Mouse (Mus musculus) embryonic facial prominence, embryonic 15.5 days (tissue): Measurements from ENCODE around the gene Ntm. TPM values are rescaled to one million over a fixed set of nuclear protein-coding genes. Genes with fewer than 3 reads are reported as not detected.

Experiments
- ATAC-seq: fragments of 200-750 bp; cut with Nextera tagmentation; 2 replicates; pipeline ENCODE4 v1.8.0; 2017; ENCODE audit warnings: low read depth, moderate TSS enrichment; ENCODE audit not compliant: insufficient number of reproducible peaks, low FRiP score, low TSS enrichment
- H3K27ac ChIP-seq: fragments of 300-500 bp; sonication (generic); replicated peaks from 2 replicates; pipeline ENCODE4 v1.5.1; 2015; ENCODE audit warnings: mild to moderate bottlenecking, inconsistent platforms
- H3K27me3 ChIP-seq: fragments of 300-500 bp; sonication (generic); 2 replicates; pipeline ENCODE4 v1.6.1; 2015; ENCODE audit warnings: inconsistent platforms
- H3K36me3 ChIP-seq: fragments of 300-500 bp; sonication (generic); 2 replicates; pipeline ENCODE4 v1.6.1; 2015; ENCODE audit warnings: mild to moderate bottlenecking, inconsistent platforms
- H3K4me1 ChIP-seq: fragments of 300-500 bp; sonication (generic); 2 replicates; pipeline ENCODE4 v1.6.1; 2015; ENCODE audit warnings: inconsistent platforms
- H3K4me2 ChIP-seq: fragments of 300-500 bp; sonication (generic); replicated peaks from 2 replicates; pipeline ENCODE4 v1.6.1; 2015; ENCODE audit warnings: mild to moderate bottlenecking, inconsistent platforms
- H3K4me3 ChIP-seq: fragments of 300-500 bp; sonication (generic); replicated peaks from 2 replicates; pipeline ENCODE4 v1.5.1; 2015; ENCODE audit warnings: mild to moderate bottlenecking, inconsistent platforms
- H3K9ac ChIP-seq: fragments of 300-500 bp; sonication (generic); 2 replicates; pipeline ENCODE4 v1.6.1; 2015; ENCODE audit warnings: inconsistent platforms
- H3K9me3 ChIP-seq: fragments of 300-500 bp; sonication (generic); replicated peaks from 2 replicates; pipeline ENCODE4 v1.6.1; 2016; ENCODE audit warnings: inconsistent platforms
- WGBS: fragments of 180-500 bp; shearing (Covaris S2); methylation state at CpG from one replicate; pipeline ENCODE4 v1.1.7; 2015; 5-methylcytosine and 5-hydroxymethylcytosine counted together
- polyA plus RNA-seq: library from polyadenylated mRNA; unstranded; fragments of >200 nt; fragmentation: Nextera tagmentation; extraction: Ambion mirVana; gene quantifications from 2 replicates; pipeline ENCODE4 v1.2.1, GENCODE M21; 2015

Gene Ntm
- polyA plus RNA-seq, 1 experiment from 2014 or later, result 23.8 TPM

- no peak overlapping the region for H3K9ac ChIP-seq
- no peak for ATAC-seq
- peak overlapping the region; percentile 29 for H3K4me2 ChIP-seq
- H3K36me3 ChIP-seq, result no peaks in the 10 kb centered on the region
- peak overlapping the region; percentile 24 for H3K4me3 ChIP-seq
- H3K27ac ChIP-seq, result 0 out of 2 replicates have a peak overlapping the region, but pooled peaks have one; percentile 17
- no peaks in the 10 kb centered on the region for H3K9me3 ChIP-seq
- peaks cover 10% of the 10 kb centered on the region; the same call in 1 of the 2 replicates for H3K4me1 ChIP-seq
- H3K27me3 ChIP-seq, result no peaks in the 10 kb centered on the region
- WGBS, result 16% methylated on average over 20 of the region's 20 CpGs
These were observed 19.5 kb downstream of the Ntm start for GRCm38 (mm10) chr9:29943209-29944070.

- H3K4me1 ChIP-seq, result peaks cover 10% of the 10 kb centered on the region; the same call in 1 of the 2 replicates
- H3K9me3 ChIP-seq, result no peaks in the 10 kb centered on the region
- H3K4me3 ChIP-seq, result no peak overlapping the region
- no peak for ATAC-seq
- no peaks in the 10 kb centered on the region for H3K27me3 ChIP-seq
- H3K27ac ChIP-seq, result no peak overlapping the region
- no peak overlapping the region for H3K9ac ChIP-seq
- 55% methylated on average over 11 of the region's 11 CpGs for WGBS
- no peak overlapping the region for H3K4me2 ChIP-seq
- H3K36me3 ChIP-seq, result no peaks in the 10 kb centered on the region
These were observed 20.6 kb downstream of the Ntm start for GRCm38 (mm10) chr9:29942183-29942952.

- no peak for ATAC-seq
- no peak overlapping the region for H3K9ac ChIP-seq
These were observed 23.4 kb downstream of the Ntm start for GRCm38 (mm10) chr9:29939517-29940034.

GRCm38 (mm10) chr9:29928796-29929195 is 34.1 kb downstream of the Ntm start:
- H3K9ac ChIP-seq, result no peak overlapping the region
- ATAC-seq, result no peak
- no peak overlapping the region for H3K4me2 ChIP-seq
- H3K9me3 ChIP-seq, result no peaks in the 10 kb centered on the region
- H3K4me1 ChIP-seq, result no peaks in the 10 kb centered on the region
- no peaks in the 10 kb centered on the region for H3K27me3 ChIP-seq
- 58% methylated on average over 4 of the region's 4 CpGs for WGBS
- H3K27ac ChIP-seq, result no peak overlapping the region
- no peak overlapping the region for H3K4me3 ChIP-seq
- no peaks in the 10 kb centered on the region for H3K36me3 ChIP-seq

More at GRCm38 (mm10) chr9:29939517-29940034, 23.4 kb downstream of the Ntm start:
- Histone ChIP-seq H3K27me3 (no peaks in the 10 kb centered on the region), H3K36me3 (no peaks in the 10 kb centered on the region), H3K9me3 (no peaks in the 10 kb centered on the region), H3K4me3 (no peak overlapping the region), H3K4me2 (no peak overlapping the region), H3K27ac (no peak overlapping the region), H3K4me1 (peaks cover 10% of the 10 kb centered on the region; the same call in 1 of the 2 replicates)
- 90% methylated on average over 16 of the region's 16 CpGs for WGBS

GRCm38 (mm10) chr9:29925382-29925781 is 37.6 kb downstream of the Ntm start:
- no peaks in the 10 kb centered on the region for H3K4me1 ChIP-seq
- no peaks in the 10 kb centered on the region for H3K36me3 ChIP-seq
- H3K4me3 ChIP-seq, result no peak overlapping the region
- no peak for ATAC-seq
- H3K9me3 ChIP-seq, result no peaks in the 10 kb centered on the region
- H3K9ac ChIP-seq, result no peak overlapping the region
- WGBS, result 80% methylated on average over 3 of the region's 3 CpGs
- no peaks in the 10 kb centered on the region for H3K27me3 ChIP-seq
- H3K4me2 ChIP-seq, result no peak overlapping the region
- no peak overlapping the region for H3K27ac ChIP-seq

GRCm38 (mm10) chr9:29898406-29899054 is 64.4 kb downstream of the Ntm start:
- no peaks in the 10 kb centered on the region for H3K36me3 ChIP-seq
- H3K4me1 ChIP-seq, result no peaks in the 10 kb centered on the region
- no peaks in the 10 kb centered on the region for H3K27me3 ChIP-seq
- no peak for ATAC-seq
- H3K9me3 ChIP-seq, result no peaks in the 10 kb centered on the region
- H3K9ac ChIP-seq, result no peak overlapping the region
- no peak overlapping the region for H3K27ac ChIP-seq
- no peak overlapping the region for H3K4me3 ChIP-seq
- no peak overlapping the region for H3K4me2 ChIP-seq
- WGBS, result 79% methylated on average over 9 of the region's 9 CpGs

GRCm38 (mm10) chr9:29897448-29897847 is 65.5 kb downstream of the Ntm start:
- H3K9me3 ChIP-seq, result no peaks in the 10 kb centered on the region
- no peak overlapping the region for H3K9ac ChIP-seq
- no peak overlapping the region for H3K27ac ChIP-seq
- H3K4me3 ChIP-seq, result no peak overlapping the region
- H3K36me3 ChIP-seq, result no peaks in the 10 kb centered on the region
- ATAC-seq, result no peak
- no peak overlapping the region for H3K4me2 ChIP-seq
- no peaks in the 10 kb centered on the region for H3K4me1 ChIP-seq
- WGBS, result 62% methylated on average over 4 of the region's 4 CpGs
- no peaks in the 10 kb centered on the region for H3K27me3 ChIP-seq

- no peak overlapping the region for H3K4me2 ChIP-seq
- H3K9me3 ChIP-seq, result no peaks in the 10 kb centered on the region
- H3K4me1 ChIP-seq, result no peaks in the 10 kb centered on the region
- ATAC-seq, result no peak
- 83% methylated on average over 5 of the region's 5 CpGs for WGBS
- no peak overlapping the region for H3K4me3 ChIP-seq
- no peaks in the 10 kb centered on the region for H3K27me3 ChIP-seq
- no peak overlapping the region for H3K9ac ChIP-seq
- no peak overlapping the region for H3K27ac ChIP-seq
- H3K36me3 ChIP-seq, result no peaks in the 10 kb centered on the region
These were observed 70.1 kb downstream of the Ntm start for GRCm38 (mm10) chr9:29892792-29893191.

- Histone ChIP-seq H3K9me3 (no peaks in the 10 kb centered on the region), H3K4me1 (no peaks in the 10 kb centered on the region), H3K27ac (no peak overlapping the region), H3K9ac (no peak overlapping the region), H3K27me3 (no peaks in the 10 kb centered on the region), H3K4me2 (no peak overlapping the region), H3K36me3 (no peaks in the 10 kb centered on the region), H3K4me3 (no peak overlapping the region)
- no peak for ATAC-seq
- 84% methylated on average over 3 of the region's 3 CpGs for WGBS
These were observed 74.2 kb downstream of the Ntm start for GRCm38 (mm10) chr9:29888712-29889111.

GRCm38 (mm10) chr9:29887924-29888323 is 75.0 kb downstream of the Ntm start:
- ATAC-seq, result no peak
- H3K27ac ChIP-seq, result no peak overlapping the region
- H3K27me3 ChIP-seq, result no peaks in the 10 kb centered on the region
- no peaks in the 10 kb centered on the region for H3K9me3 ChIP-seq
- H3K4me2 ChIP-seq, result no peak overlapping the region
- WGBS, result 79% methylated on average over 5 of the region's 5 CpGs
- H3K9ac ChIP-seq, result no peak overlapping the region
- H3K4me1 ChIP-seq, result no peaks in the 10 kb centered on the region
- no peaks in the 10 kb centered on the region for H3K36me3 ChIP-seq
- no peak overlapping the region for H3K4me3 ChIP-seq

GRCm38 (mm10) chr9:29884062-29884461 is 78.9 kb downstream of the Ntm start:
- no peaks in the 10 kb centered on the region for H3K9me3 ChIP-seq
- ATAC-seq, result no peak

More at GRCm38 (mm10) chr9:29884062-29884461, 78.9 kb downstream of the Ntm start:
- no peak overlapping the region for H3K4me2 ChIP-seq
- H3K27ac ChIP-seq, result no peak overlapping the region
- no peak overlapping the region for H3K4me3 ChIP-seq
- no peaks in the 10 kb centered on the region for H3K36me3 ChIP-seq
- no peak overlapping the region for H3K9ac ChIP-seq
- no peaks in the 10 kb centered on the region for H3K27me3 ChIP-seq
- no peaks in the 10 kb centered on the region for H3K4me1 ChIP-seq
- 55% methylated on average over 3 of the region's 3 CpGs for WGBS
